Mouse (Mus musculus) left cerebral cortex, postnatal 25 days (tissue): Measurements from ENCODE around the gene Slc6a19. TPM values are rescaled to one million over a fixed set of nuclear protein-coding genes. Genes with fewer than 3 reads are reported as not detected.
"Not testable (repeated sequence)": the region's sequence is repeated elsewhere in the genome, so short reads cannot be mapped to it uniquely, and the experiment has no call there.

Experiments
- DNase-seq, 2 experiments: peaks; one replicate each; pipeline ENCODE4 v3.0.0; 2022; ENCODE audit warnings: low spot score in 2 of 2, mixed read lengths in 1 of 2
- intact Hi-C: fragments of 180-260 bp; cut with DNase I; formaldehyde crosslinking; loops from one replicate; pipeline ENCODE4 v1.15.1; 2025
- total RNA-seq, 2 experiments: library from RNA; stranded (reverse); gene quantifications; 2 replicates each; pipeline ENCODE4 v1.2.3; 2021

Slc6a19 gene
- under 1 TPM in 1 of 2 experiments, not detected in 1; 0.18 TPM for total RNA-seq

DNA sequence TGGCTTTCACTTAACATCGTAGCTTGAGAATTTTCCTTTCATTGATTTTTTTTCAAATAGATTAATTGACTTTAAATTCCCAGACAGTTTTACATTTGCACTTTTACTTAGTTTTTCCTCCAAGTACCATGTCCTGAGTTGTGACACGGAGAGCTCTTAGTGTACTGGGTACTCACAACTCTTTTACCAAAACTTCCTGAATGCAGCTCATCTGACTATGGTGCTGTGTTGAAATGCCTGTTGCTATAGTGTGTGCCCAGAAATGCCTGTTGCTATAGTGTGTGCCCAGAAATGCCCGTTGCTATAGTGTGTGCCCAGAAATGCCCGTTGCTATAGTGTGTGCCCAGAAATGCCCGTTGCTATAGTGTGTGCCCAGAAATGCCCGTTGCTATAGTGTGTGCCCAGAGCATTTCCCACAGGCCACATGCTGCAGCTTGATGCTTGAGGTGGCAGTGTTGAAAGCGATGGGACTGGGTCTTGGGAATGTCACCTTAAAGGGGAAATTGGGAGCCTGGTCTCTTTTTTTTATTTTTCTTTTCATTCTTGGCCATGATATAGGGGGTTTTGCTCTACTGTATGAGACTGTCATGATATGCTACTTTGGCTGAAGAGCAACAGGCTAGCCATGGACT lies at the start of gene Slc6a19:
Gene Slc6a19, minus strand, starts transcription at position 172 of the 632 bp plus-strand sequence.
- intact Hi-C loops = no loop called here
- DNase-seq = no peak

DNA sequence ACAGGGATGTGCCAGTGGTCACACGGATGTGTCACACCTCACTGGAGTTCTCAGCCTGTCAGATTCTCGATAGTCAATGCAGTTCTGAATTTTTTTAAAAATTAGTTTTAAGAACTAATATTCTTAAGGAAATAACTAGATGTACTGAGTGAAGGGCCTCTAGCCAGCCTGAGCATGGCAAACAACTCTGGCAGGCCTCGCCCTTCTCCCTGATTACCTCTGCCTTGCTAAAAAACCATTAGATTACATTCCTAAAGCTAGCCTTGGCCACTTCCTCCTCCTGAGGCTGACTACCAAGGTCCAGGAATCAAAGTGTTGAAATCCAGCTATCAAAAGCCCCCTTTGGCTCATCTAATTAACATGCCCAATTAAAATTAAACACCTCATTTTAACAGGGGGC lies 46.6 kb upstream of the Slc6a19 start:
- intact Hi-C loops = no loop called here
- no peak for DNase-seq

DNA sequence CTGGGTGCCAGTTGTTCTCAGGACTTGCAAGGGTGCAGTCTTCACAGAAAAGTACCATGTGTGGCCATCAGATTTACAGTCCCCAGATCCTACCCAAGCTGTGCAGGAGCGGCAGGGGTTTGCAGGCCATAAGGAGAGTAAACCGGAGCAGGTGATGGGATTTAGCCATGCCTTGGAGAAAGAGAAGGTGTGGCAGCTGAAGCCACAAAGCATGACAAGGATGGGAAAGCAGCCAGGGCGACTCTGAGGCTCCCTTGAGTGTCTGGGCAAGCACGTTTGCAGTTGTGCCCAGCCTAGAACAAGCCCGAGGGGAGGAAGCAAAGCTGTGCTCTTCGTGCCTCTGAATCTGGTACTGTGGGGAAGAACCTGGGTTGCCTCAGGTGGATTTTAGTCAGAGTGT lies 45.8 kb upstream of the Slc6a19 start:
- DNase-seq = no peak
- intact Hi-C loops = no loop called here

DNA sequence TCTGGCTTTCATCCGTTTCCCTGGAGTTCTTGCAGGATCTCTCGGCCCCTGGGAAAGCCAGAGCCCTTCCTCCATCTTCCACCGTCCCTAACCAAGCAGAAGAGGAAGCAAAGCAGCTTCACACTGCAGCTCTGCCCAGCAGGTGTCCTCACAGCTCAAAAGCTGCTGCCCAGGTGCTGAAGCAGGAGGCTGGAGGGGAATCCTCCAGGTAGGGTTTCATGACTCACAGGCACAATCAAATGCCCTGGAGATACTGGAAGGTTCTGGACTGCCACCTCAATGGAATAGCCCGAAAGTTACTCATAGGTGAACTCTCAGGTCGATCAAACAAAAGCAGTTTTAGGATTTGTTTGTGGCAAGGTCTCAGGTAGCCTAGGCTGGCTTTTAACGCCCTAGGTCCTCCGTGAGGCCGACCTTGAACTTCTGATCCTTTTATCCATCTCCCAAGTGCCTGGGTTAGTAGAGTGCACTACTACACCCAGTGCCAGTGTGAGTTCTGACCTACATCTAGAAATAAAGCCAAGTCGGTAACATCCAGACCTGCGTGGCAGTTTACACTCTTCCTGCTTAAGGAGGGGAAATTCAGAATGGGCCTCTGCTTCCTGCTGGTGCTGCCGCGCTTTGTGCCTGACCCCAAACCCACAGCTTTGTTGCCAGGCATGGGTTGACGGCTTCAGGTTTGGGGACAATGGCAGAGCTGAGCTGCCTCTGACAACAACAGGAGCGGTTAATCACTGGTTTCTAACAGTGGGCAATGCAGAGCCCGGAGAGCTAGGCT lies 44.2 kb upstream of the Slc6a19 start:
- DNase-seq = no peak
- intact Hi-C loops = no loop called here

DNA sequence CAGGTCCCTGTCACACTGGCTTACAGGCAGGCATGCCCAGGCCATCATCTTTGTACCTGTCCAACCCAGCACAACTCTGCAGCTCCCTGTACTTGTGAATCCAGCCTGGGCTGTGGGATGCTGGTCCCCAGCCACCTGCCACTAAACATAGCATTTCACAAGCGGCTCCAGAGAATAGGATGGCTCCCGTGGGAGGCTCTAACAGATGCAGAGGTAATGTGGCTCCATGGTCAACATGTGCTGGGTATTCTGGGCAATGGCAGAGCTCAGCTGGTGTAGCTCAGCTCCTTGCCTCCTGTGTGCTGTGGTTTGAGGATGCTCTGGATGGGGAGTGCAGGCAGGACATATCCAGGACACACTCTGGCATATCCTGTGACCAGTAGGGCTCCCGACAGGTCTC lies 39.0 kb upstream of the Slc6a19 start:
- intact Hi-C loops = no loop called here
- DNase-seq = peak in 1 of 2 experiments; percentile 56

DNA sequence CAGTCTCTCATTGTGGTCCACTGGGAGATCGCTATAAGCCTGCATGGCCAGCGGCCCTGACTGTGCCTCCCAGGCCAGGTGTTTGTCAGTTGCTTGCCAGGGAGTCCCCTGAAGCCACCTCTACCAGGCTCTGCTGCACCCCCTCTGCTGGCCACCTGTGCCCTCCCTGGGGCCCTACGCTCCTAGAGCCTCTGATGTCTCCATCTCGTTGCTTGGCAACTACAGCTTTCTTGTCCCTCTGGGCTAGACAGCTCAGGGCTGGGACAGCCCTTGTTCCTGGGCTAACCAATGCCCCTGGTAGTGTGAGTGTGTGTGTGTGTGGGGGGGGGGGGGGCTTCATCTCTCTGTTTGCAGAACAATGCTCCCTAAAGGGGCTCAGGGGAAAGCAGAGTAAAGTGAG lies 38.3 kb upstream of the Slc6a19 start:
- no peak for DNase-seq
- intact Hi-C loops = no loop called here

DNA sequence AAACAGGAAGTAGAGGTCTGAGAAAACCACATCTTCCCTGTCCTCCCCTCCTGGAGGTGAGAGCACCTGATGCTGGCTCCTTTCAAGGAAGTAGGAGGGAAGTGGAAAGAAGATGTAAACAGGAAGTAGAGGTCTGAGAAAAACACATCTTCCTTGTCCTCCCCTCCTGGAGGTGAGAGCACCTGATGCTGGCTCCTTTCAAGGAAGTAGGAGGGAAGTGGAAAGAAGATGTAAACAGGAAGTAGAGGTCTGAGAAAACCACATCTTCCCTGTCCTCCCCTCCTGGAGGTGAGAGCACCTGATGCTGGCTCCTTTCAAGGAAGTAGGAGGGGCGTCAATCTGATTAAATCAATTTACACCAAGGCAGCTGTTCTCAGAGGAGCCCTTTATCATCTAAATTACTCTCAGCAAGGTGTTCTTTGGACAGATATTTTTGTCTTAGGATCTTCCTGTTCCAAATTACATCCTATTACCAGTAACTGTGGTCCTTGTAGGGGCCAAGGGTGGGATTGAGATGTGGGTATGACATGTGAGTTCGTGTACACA lies 35.8 kb upstream of the Slc6a19 start:
- intact Hi-C loops, DNase-seq: not testable (repeated sequence)

DNA sequence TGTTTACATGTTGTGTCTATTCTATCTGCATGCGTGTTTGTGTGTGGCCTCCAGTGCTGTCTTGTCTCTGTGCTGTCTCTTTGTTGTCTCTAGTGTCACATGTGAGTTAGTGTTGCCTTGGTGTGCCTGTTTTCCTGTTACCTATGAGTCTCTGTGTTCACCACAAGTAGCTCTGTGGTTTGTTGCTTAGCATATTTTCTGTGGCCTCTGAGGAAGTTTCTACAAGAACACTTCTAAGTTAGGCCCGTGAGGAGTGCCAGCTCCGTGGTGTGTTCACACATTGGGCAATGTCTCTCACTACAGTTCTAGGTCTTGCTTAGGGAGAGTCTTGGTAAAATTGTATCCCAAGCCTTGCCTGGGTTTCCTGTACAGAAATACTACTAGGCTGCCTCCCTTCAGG lies 32.3 kb upstream of the Slc6a19 start:
- intact Hi-C loops = no loop called here
- peak in 1 of 2 experiments; percentile 9 for DNase-seq

DNA sequence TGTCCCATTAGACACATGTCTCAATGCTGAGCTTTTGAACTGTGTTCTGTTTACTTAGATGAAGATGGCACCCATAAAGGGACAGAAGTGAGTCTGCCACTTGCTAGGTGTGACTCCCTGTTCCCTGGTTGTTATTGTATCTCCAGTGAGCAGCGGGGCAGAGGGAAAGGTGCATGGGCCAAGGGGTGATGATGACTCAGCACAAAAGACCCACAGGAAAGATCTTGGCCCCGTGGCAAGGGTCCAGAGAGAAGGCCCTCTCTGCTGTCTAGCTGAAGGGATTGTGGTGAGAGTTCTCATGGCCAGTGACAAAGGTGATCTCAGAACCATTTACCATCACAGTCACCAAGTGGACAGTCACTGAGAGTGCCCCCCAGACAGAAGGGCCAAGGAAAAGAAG lies 31.3 kb upstream of the Slc6a19 start:
- DNase-seq = no peak
- intact Hi-C loops = no loop called here

DNA sequence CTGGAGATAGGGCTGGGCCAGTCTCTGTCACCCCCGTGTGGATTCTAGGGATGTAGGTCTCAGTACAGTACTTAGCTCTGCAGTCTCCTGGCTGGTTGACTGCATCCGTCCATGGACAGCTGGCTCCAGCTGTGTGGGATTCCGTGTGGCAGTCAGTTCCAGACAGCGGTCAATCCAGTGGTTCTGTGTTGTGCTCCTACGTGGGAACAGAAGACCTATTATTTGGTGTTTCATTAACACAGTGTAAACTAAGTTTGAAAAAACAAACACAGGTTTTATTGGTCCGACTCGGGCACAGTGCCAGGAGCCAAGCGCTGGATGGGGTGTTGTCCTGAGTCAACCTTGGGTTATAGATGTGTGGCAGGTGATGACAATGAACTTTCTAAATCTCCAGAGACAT lies 30.6 kb upstream of the Slc6a19 start:
- intact Hi-C loops = no loop called here
- DNase-seq = no peak

DNA sequence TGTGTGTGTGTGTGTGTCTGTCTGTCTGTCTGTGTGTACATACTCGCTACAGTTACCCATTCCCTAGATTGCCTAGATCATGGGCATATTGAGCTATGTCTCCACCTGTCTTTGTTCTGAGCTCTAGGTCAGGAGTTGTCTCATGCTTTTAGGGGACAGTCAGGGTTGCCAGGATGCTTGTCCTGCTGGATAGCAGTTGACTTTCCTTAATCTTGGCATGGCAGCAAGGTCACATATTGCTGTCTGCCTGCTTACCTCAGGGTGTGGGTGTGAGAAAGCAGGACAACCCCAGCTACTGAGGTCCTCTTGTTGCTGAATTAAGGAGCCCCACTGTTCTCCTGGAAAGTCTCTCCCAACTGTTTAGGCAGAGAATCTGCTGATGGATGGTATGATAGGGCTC lies 29.7 kb upstream of the Slc6a19 start:
- DNase-seq = no peak
- intact Hi-C loops = no loop called here

DNA sequence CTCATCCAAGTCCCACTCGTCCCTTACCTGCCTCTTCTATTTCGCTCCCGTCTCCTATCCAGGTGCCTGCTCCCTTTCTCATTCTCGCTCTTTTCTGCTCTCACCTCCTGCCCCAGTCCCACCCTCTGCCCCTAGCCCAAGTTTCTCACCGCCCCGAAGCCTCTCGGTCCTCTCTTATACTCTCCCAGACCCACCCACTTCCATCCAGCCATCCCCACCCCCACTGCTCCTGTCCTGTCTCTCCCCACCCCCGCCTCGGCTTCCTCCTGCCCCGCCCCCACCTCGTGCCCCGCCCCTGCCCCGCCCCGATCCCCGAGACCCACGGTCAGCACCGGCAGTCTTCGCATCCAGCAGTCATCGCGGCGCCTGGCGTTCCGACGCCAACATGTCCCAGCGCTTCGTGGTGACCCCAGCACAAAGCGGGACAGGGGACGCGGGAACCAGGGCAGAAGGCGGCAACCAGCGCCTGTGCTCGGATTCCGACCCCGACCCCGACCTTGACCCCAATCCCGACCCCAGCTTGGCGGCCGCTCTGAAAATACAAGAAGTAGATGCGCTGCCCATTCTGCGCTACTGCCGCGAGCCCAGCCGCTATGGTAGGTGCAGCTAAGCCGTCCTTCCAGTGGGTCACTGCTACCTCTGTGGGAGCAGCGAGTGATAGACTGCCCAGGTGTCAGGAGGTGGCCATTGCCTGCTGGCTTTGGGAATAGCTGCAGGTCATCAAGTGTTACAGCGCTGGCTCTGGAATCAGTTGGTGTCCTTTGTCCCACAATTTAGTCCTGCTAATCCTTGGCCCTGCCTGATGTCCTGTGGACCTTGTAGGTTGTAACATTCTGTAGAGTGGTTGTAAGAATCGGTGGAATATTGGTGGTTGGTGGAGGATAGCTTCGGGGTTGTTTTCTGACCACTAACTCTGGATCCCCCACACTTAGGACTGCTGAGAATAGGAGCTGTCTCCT lies 28.4 kb upstream of the Slc6a19 start, which contains the start of gene Slc12a7:
Gene Slc12a7, plus strand, starts transcription at position 353 of the 959 bp plus-strand sequence.
- DNase-seq = no peak
- intact Hi-C loops = no loop called here

DNA sequence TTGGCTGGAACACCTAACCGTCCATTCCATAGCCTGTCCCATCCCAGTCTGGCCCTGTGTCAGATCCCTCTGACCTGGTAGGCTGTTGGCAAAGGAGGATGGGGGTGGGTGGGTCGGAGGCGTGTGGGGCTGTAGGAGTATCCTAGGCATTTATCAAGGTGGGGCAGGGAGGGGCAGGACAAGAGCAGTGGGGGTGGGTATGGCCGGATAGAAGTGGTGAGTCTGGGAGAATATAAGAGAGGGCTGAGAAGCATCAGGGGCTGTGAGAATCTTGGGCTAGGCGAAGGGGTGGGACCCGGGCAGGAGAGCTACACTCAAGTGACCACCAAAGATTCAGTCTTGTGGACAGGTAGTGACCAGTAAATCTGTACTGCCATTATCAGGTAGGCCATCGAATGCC lies 27.6 kb upstream of the Slc6a19 start:
- intact Hi-C loops = no loop called here

DNA sequence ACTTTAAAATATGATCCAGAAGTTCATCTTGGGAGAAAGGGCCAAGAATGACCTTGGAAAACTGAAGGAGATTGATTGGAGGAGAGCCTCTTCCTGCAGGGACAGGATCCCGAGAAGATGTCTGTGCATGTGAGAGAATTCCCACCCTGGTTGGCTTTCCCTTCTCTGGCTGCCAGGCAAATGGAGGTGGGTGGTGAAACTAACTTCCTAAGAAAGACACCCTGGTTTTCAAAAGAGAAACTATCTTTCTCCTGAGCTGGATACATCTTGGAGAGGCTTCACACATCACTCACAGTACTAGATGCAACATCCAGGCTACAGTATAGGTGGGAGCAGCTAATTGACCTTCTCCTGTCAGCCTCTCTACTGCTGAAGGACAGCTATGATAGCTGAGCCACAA lies 26.2 kb upstream of the Slc6a19 start:
- peak in 1 of 2 experiments; percentile 66 for DNase-seq
- intact Hi-C loops = no loop called here

More for the DNA sequence above, 27.6 kb upstream of the Slc6a19 start:
- no peak for DNase-seq

DNA sequence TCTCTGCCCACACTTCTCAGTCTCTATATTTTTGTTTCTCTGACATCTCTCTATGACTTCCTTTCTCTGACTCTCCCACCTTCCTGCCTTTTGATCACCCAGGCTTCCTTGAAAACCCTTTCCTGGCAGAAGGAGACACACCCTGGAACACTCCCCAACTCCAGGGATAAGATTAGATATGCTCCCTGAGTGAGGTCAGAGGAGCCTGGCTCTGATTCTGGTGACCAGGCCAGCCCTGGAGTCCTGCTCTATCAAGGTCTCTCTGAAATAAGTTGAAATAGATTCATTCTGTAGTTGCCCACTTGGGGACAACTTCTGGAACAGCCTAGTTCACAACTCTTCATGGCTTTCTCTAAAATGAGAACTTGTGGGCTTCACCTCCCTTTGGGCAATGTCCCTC lies 24.0 kb upstream of the Slc6a19 start:
- intact Hi-C loops = loop anchor here (10.0 kb wide), 1 partner anchor 576 kb away; no protein-coding TSS in a partner anchor
- DNase-seq = no peak

DNA sequence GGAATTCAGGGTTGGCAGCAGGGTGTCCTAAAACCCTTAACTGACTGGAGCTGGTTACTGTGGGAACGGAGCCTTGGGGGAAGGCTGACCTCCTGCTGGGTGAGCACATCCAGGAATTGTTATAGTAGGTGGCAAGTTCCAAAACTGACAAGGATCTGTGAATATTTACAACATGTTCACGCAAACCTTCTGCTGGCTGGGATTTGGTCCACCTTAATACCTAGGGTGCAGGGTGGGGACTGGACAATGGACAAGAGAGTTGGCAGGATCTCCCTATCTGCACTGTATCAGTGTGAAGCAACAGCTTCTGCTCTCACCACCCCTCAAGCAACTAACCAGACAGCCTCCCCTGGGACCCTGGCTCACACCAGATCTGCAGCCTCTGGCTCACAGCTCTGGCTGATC lies 23.0 kb upstream of the Slc6a19 start:
- DNase-seq = no peak
- intact Hi-C loops = loop anchor here (10.0 kb wide), 1 partner anchor 577 kb away; no protein-coding TSS in a partner anchor

DNA sequence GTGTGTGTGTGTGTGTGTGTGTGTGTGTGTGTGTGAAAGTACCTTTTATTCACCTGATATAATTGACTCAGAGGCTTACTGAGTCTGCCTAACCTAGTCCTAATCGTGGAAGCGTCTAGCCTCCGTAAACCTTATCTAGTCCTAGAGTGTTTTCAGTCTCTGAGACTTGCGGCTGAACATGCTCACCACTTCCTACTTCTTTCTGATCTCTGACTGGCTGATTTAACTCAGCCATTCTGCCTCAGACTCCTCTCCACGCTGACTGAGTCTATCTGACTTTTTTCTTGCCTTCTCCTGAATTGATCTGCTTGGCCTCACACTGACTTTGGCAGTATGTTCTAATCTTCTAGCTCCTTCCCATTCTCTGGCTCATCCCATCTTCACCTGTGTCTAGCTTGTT lies 20.6 kb upstream of the Slc6a19 start:
- intact Hi-C loops = loop anchor here (10.0 kb wide), 1 partner anchor 579 kb away; no protein-coding TSS in a partner anchor
- no peak for DNase-seq

DNA sequence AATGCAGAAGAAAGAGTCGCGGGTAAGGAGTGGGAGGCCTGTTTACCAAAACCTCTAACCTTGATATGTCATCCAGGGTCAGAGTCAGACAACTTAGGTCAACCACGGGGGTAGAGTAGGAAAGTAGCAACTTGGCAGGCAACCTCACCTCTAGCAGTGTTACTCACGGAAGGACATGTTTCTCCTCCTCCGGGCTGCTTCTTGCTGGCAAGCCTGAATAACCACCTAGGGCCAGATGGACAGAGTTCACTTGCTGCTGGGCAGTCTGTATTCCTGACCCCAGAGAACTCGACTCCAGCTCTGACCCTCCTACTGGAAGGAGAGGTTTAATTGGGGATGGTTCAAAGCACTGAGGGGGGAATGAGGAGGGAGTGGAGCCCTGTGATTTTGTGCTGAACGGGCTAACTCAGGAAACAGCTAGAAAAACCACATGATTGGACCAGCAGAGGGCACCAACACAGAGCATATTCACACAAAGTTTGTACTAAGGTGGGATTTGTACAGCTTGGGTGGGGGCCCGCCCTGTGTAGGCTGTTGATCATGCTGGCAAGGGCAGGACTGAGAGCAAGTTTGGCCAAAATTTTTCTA lies 18.5 kb upstream of the Slc6a19 start:
- peak; percentile 28 to 50 for DNase-seq
- intact Hi-C loops = loop anchor here (10.0 kb wide), 1 partner anchor 582 kb away; no protein-coding TSS in a partner anchor

DNA sequence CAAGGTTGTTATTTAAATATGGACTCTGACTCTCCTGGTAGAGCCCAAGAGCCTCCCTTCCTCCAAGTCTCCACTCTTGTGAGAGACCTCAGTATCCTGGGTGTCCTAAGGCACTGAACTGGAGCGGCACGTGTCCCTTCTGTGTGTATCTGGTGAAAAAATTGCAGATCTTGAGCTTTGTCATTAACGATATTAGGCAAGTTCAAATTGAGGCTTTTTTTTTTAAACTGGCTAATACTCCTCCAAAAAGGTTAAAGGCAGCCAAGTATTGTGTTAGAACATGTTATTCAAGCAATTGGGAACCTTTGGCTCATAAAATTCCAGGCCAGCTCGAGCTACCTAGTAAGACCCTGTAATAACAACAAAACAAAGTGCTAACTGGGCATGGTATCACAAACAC lies 15.6 kb upstream of the Slc6a19 start:
- intact Hi-C loops = loop anchor here (10.0 kb wide), 1 partner anchor 585 kb away; no protein-coding TSS in a partner anchor
- DNase-seq = no peak
